Mouse (Mus musculus) hindbrain, embryonic 15.5 days (tissue): ENCODE measurements around the gene Fam169b. TPM values are rescaled to one million over a fixed set of nuclear protein-coding genes. Genes with fewer than 3 reads are reported as not detected.

ENCODE experiments used
- ATAC-seq: fragments of 200-750 bp; cut with Nextera tagmentation; 2 replicates; pipeline ENCODE4 v1.8.0; 2017; ENCODE audit warnings: low read depth, moderate number of reproducible peaks, moderate TSS enrichment; ENCODE audit not compliant: low FRiP score
- H3K27ac ChIP-seq: fragments of 300-500 bp; sonication (generic); replicated peaks from 2 replicates; pipeline ENCODE4 v1.5.1; 2015; ENCODE audit warnings: mild to moderate bottlenecking, inconsistent platforms
- H3K27me3 ChIP-seq: fragments of 300-500 bp; sonication (generic); 2 replicates; pipeline ENCODE4 v1.6.1; 2015; ENCODE audit warnings: control low read depth, inconsistent platforms
- H3K36me3 ChIP-seq: fragments of 300-500 bp; sonication (generic); 2 replicates; pipeline ENCODE4 v1.6.1; 2015; ENCODE audit warnings: control low read depth, inconsistent platforms
- H3K4me1 ChIP-seq: fragments of 300-500 bp; sonication (generic); replicated peaks from 2 replicates; pipeline ENCODE4 v1.6.1; 2015; ENCODE audit warnings: control low read depth, inconsistent platforms
- H3K4me2 ChIP-seq: fragments of 300-500 bp; sonication (generic); 2 replicates; pipeline ENCODE4 v1.6.1; 2015; ENCODE audit warnings: moderate library complexity, mild to moderate bottlenecking, inconsistent platforms
- H3K4me3 ChIP-seq: fragments of 300-500 bp; sonication (generic); 2 replicates; pipeline ENCODE4 v1.5.1; 2015; ENCODE audit warnings: mild to moderate bottlenecking, inconsistent platforms
- H3K9ac ChIP-seq: fragments of 300-500 bp; sonication (generic); 2 replicates; pipeline ENCODE4 v1.6.1; 2015; ENCODE audit warnings: inconsistent platforms
- H3K9me3 ChIP-seq: fragments of 300-500 bp; sonication (generic); 2 replicates; pipeline ENCODE4 v1.6.1; 2016; ENCODE audit warnings: control low read depth, inconsistent platforms
- WGBS: fragments of 180-500 bp; shearing (Covaris S2); methylation state at CpG from one replicate; pipeline ENCODE4 v1.1.7; 2015; 5-methylcytosine and 5-hydroxymethylcytosine counted together
- polyA plus RNA-seq: library from polyadenylated mRNA; unstranded; fragments of >200 nt; fragmentation: Nextera tagmentation; extraction: Ambion mirVana; gene quantifications from 2 replicates; pipeline ENCODE4 v1.2.1, GENCODE M21; 2015

Fam169b gene
- polyA plus RNA-seq, 1 experiment from 2014 or later: 0.12 TPM

- H3K4me2 ChIP-seq: no peak overlapping the region
- H3K27ac ChIP-seq: no peak overlapping the region
- H3K27me3 ChIP-seq: no peaks in the 10 kb centered on the region
- H3K4me3 ChIP-seq: no peak overlapping the region
- no peaks in the 10 kb centered on the region for H3K4me1 ChIP-seq
- H3K36me3 ChIP-seq: no peaks in the 10 kb centered on the region
- ATAC-seq: no peak
- H3K9me3 ChIP-seq: no peaks in the 10 kb centered on the region
- WGBS: 48% methylated on average over 4 of the region's 4 CpGs
- no peak overlapping the region for H3K9ac ChIP-seq
These were observed 28.0 kb upstream of the Fam169b start for GRCm38 (mm10) chr7:68245681-68246080.

- H3K27ac ChIP-seq: no peak overlapping the region
- H3K27me3 ChIP-seq: no peaks in the 10 kb centered on the region
- H3K9ac ChIP-seq: no peak overlapping the region
- H3K36me3 ChIP-seq: no peaks in the 10 kb centered on the region
- H3K4me1 ChIP-seq: no peaks in the 10 kb centered on the region
- no peak for ATAC-seq
- no peak overlapping the region for H3K4me2 ChIP-seq
- 69% methylated on average over 8 of the region's 8 CpGs for WGBS
- H3K9me3 ChIP-seq: no peaks in the 10 kb centered on the region
- H3K4me3 ChIP-seq: no peak overlapping the region
These were observed 27.4 kb upstream of the Fam169b start for GRCm38 (mm10) chr7:68246249-68246648.

- no peaks in the 10 kb centered on the region for H3K9me3 ChIP-seq
- 76% methylated on average over 1 of the region's 1 CpGs for WGBS
- H3K36me3 ChIP-seq: no peaks in the 10 kb centered on the region
- H3K4me1 ChIP-seq: no peaks in the 10 kb centered on the region
- no peak overlapping the region for H3K9ac ChIP-seq
- no peak overlapping the region for H3K4me3 ChIP-seq
- no peak for ATAC-seq
- no peak overlapping the region for H3K27ac ChIP-seq
- no peaks in the 10 kb centered on the region for H3K27me3 ChIP-seq
- H3K4me2 ChIP-seq: no peak overlapping the region
These were observed 23.2 kb upstream of the Fam169b start for GRCm38 (mm10) chr7:68250411-68250810.

GRCm38 (mm10) chr7:68250902-68251301 is 22.7 kb upstream of the Fam169b start:
- Histone ChIP-seq H3K9ac (no peak overlapping the region), H3K4me2 (no peak overlapping the region), H3K36me3 (no peaks in the 10 kb centered on the region), H3K9me3 (no peaks in the 10 kb centered on the region), H3K27me3 (no peaks in the 10 kb centered on the region), H3K4me3 (no peak overlapping the region), H3K4me1 (no peaks in the 10 kb centered on the region), H3K27ac (no peak overlapping the region)
- WGBS: 87% methylated on average over 3 of the region's 3 CpGs
- ATAC-seq: no peak

GRCm38 (mm10) chr7:68257767-68258166 is 15.9 kb upstream of the Fam169b start:
- Histone ChIP-seq H3K4me3 (no peak overlapping the region), H3K4me1 (no peaks in the 10 kb centered on the region), H3K9me3 (no peaks in the 10 kb centered on the region), H3K36me3 (no peaks in the 10 kb centered on the region), H3K27me3 (no peaks in the 10 kb centered on the region), H3K27ac (no peak overlapping the region), H3K4me2 (no peak overlapping the region), H3K9ac (no peak overlapping the region)
- no peak for ATAC-seq
- 64% methylated on average over 2 of the region's 2 CpGs for WGBS

GRCm38 (mm10) chr7:68258326-68259150 is 15.1 kb upstream of the Fam169b start:
- Histone ChIP-seq H3K27me3 (0 out of 2 replicates have a peak, but pooled peaks cover under 1% of the 10 kb centered on the region), H3K9ac (no peak overlapping the region), H3K4me2 (no peak overlapping the region), H3K4me1 (peaks cover under 1% of the 10 kb centered on the region; the same call in 1 of the 2 replicates), H3K4me3 (no peak overlapping the region), H3K36me3 (no peaks in the 10 kb centered on the region), H3K27ac (no peak overlapping the region), H3K9me3 (no peaks in the 10 kb centered on the region)
- WGBS: 84% methylated on average over 17 of the region's 17 CpGs
- ATAC-seq: no peak; the same call in 1 of the 2 replicates

- Histone ChIP-seq H3K27ac (no peak overlapping the region), H3K9me3 (no peaks in the 10 kb centered on the region), H3K9ac (no peak overlapping the region), H3K4me3 (no peak overlapping the region), H3K4me1 (peaks cover 11% of the 10 kb centered on the region), H3K36me3 (no peaks in the 10 kb centered on the region), H3K27me3 (0 out of 2 replicates have a peak, but pooled peaks cover 3% of the 10 kb centered on the region), H3K4me2 (no peak overlapping the region)
- WGBS: 78% methylated on average over 6 of the region's 6 CpGs
- no peak for ATAC-seq
These were observed 14.0 kb upstream of the Fam169b start for GRCm38 (mm10) chr7:68259523-68260081.

GRCm38 (mm10) chr7:68262612-68263200 is 10.9 kb upstream of the Fam169b start:
- H3K4me1 ChIP-seq: peaks cover 17% of the 10 kb centered on the region
- H3K9ac ChIP-seq: no peak overlapping the region
- H3K27ac ChIP-seq: no peak overlapping the region
- no peak for ATAC-seq
- H3K9me3 ChIP-seq: no peaks in the 10 kb centered on the region
- 0 out of 2 replicates have a peak, but pooled peaks cover 7% of the 10 kb centered on the region for H3K27me3 ChIP-seq
- no peaks in the 10 kb centered on the region for H3K36me3 ChIP-seq
- H3K4me2 ChIP-seq: no peak overlapping the region
- WGBS: 65% methylated on average over 8 of the region's 8 CpGs
- H3K4me3 ChIP-seq: no peak overlapping the region

GRCm38 (mm10) chr7:68263346-68264027 is 10.2 kb upstream of the Fam169b start:
- Histone ChIP-seq H3K4me1 (peaks cover 17% of the 10 kb centered on the region), H3K9me3 (no peaks in the 10 kb centered on the region), H3K36me3 (no peaks in the 10 kb centered on the region), H3K27ac (no peak overlapping the region), H3K4me2 (peak overlapping the region; percentile 65), H3K4me3 (peak overlapping the region; percentile 32), H3K27me3 (0 out of 2 replicates have a peak, but pooled peaks cover 7% of the 10 kb centered on the region), H3K9ac (no peak overlapping the region)
- ATAC-seq: no peak
- 57% methylated on average over 8 of the region's 8 CpGs for WGBS

- H3K9me3 ChIP-seq: no peaks in the 10 kb centered on the region
- H3K27ac ChIP-seq: no peak within 1 kb of the TSS
- ATAC-seq: peak; percentile 59
- 0 out of 2 replicates have a peak, but pooled peaks cover 7% of the 10 kb centered on the region for H3K27me3 ChIP-seq
- H3K9ac ChIP-seq: no peak within 1 kb of the TSS
- no peaks in the 10 kb centered on the region for H3K36me3 ChIP-seq
- WGBS: 7% methylated on average over 25 of the region's 25 CpGs
- H3K4me2 ChIP-seq: peak within 1 kb of the TSS; percentile 65
- H3K4me3 ChIP-seq: peak within 1 kb of the TSS; percentile 32
- peaks cover 17% of the 10 kb centered on the region for H3K4me1 ChIP-seq
These were observed 9.6 kb upstream of the Fam169b start, which contains the start of gene Pgpep1l for GRCm38 (mm10) chr7:68264028-68264453. Gene Pgpep1l, minus strand, starts transcription at chr7:68264233.

- Histone ChIP-seq H3K27me3 (0 out of 2 replicates have a peak, but pooled peaks cover 7% of the 10 kb centered on the region), H3K4me1 (peaks cover 17% of the 10 kb centered on the region), H3K4me3 (peak overlapping the region; percentile 32), H3K27ac (no peak overlapping the region), H3K36me3 (no peaks in the 10 kb centered on the region), H3K9me3 (no peaks in the 10 kb centered on the region), H3K4me2 (peak overlapping the region; percentile 65), H3K9ac (no peak overlapping the region)
- ATAC-seq: no peak
- WGBS: 11% methylated on average over 14 of the region's 14 CpGs
These were observed 9.1 kb upstream of the Fam169b start for GRCm38 (mm10) chr7:68264531-68264930.
